Mouse (Mus musculus) spleen, adult 18-20 months (tissue): ENCODE data around the gene Kcnk18.

Experiments
- DNase-seq, 2 experiments: peaks; one replicate each; pipeline ENCODE4 v3.0.0; 2022; ENCODE audit warnings: mixed read lengths in 2 of 2

The Kcnk18 gene

DNA sequence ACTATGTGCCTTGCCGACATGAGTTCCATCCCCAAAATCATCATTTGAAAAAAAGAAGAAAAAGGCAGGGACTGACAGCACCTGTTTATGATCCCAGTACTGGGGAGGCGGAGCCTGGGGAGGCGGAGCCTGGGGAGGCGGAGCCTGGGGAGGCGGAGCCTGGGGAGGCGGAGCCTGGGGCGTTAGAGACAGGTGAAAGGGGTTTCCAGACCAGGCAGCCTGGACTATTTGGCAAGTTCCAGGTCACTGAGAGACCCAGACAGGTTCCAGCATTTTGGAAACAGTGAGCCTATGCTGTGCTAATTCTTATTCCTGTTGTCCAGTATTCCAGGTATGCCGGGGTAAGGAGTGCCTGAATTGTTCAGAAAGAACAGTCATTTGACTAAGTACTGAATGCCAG is at the start of gene Kcnk18:
Gene Kcnk18 (plus strand): TSS at position 224 of the 400 bp plus-strand sequence.
- DNase-seq = no peak

DNA sequence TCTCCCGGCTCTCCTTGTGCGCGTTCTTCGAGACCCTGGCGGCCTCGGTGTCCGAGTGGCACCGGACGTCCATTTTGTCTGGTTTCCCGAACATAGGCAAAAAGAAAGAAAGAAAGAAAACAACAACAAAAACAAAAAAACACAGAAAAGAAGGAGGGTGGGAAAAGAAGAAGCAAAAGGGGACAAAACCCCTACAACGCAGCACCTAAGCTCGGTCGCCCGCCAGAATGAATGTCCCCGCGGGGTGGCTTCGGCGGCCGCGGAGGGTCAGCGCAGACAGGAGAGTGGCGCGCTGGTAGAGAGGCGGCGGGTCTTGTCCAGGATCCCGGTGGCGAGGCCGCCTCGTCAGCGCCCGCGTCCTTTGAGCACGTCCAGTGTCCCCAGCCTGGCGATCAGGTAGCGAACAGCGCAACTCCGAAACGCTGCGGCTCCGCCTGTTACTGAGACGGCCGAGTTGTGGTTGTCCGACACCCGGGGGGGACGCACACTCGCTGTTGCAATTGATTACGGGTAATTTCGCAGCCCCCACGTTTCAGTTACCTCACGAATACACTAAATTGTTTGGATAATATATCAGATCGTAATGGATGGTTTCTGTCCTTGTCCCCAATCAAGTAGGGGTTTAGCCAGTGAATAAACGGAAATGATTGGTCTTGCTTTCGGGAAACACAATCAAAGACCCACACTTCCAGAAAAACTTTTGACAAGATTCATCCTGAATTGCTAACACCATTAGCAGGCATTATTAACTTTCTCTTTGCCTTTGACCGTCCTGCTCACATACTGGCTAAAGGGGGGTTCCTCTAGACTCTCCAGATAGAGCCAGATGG is 48.9 kb upstream of the Kcnk18 start, which contains the start of gene Vax1:
Gene Vax1 (minus strand): TSS at position 121 of the 830 bp plus-strand sequence.
- no peak for DNase-seq

DNA sequence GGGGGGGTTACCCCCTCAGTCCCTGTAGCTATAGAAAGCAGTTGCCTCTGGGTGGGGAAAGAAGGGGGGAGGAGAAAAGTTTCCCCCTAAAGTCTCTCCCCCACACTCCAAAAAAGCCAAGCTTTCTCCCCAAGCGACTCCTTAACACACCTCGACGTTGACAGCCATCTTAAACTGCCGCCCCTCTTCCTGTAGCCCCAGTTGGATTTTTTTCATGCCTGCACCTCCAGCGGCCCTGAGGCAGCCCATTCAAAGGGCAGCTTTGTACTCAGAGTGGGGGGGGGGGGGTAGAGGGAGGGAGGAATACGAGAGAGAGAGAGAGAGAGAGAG is 48.3 kb upstream of the Kcnk18 start:
- no peak for DNase-seq

DNA sequence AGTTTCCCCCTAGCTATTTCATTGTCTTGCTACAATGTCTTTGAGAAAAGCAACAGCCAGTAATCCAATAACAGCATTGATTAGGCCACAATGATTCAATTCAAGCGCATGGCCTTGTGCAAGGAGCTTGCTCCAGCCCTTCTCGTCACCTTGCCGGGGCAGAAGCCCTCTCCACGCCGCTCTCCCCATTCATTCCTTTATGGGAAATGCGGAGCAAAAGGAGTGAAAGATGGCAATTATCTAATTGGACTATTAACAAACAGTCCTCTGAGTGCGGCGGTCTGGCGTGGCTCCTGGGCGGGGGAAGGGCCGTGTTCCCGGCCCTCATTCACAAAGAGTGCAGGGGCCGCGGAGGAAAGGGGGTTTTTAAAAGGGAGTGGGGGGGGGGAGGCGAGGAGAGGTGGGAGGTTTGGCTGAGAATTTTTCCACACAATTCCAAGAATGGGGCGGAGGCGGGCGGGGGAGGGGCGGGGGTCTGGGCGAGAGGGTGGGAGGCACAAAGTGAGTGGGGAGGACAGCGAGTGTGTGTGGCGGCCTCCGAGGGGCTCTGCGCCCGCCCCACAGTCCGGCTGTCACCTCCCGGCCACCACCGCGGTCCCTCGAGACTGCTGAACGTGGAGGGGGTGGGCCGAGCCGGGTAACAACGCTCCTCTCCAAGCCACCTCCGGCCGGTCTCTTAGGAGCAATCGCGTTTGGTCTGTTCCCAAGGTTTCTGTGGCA is 47.7 kb upstream of the Kcnk18 start:
- DNase-seq = no peak

DNA sequence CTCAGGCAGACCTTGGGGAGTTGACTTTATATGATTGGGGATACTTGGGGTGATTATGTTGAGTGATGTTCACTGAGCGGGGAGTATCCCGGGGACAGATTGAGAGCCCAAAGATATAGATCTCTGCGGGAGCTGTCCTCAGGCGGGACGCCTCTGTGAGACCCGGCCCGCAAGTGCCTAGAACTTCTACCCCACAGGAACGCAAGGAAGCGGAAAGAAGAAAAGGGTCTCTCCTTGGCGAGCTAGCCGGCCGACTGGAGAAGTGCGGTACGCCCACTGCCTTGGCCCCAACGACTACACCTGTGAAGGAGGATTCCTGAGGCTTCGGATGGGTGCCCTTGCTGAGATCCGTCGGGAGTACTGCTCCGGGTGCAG is 47.2 kb upstream of the Kcnk18 start:
- no peak for DNase-seq

DNA sequence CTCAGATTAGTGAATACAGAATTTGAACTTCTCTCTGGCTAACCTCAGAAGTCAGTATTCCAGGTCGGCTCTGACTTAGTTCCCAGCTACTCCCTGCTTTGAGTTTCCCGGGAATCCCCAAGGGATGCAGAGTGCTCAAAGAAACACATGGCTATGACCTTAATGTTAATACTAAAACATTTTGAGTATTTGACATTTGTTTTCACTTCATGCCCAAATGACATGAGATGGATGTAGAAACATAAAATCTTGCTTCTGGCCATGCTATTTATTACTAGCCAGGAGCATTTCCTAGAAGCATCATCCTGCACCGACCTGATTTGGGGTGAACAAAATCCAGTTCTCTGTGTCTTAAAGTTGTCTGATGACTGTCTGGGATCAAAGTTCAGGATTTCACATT is 46.2 kb upstream of the Kcnk18 start:
- DNase-seq = no peak

DNA sequence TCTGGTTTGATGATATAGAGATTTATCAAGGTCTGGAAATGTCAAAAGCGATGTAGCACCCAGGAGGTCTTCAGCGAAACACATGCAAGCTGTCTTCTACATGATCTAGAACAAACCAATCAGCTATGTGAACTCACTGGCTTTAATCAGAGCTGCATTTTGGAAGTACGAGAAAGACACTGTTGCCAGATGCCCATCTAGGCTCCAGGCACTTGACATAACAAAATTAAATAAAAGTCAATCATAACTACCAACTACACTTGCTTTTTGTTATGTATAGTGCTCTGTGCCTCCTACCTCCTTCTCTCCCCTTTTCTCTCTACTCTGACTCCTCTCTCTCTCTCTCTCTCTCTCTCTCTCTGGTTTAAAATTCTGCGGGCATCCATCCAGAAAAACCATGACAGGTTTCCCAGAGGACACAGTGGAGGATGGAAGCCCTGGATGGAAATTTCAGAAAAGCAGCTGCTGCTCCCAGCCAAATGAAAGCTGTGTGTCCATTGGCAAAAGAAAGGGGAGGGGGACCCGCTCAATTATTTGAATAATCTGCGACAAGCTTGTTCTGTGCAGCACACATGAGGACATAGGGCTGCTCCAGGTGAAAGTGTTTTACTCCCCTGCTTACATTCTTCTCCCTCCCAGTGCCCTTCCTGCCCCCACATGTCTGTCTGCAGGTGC is 45.5 kb upstream of the Kcnk18 start:
- no peak for DNase-seq

DNA sequence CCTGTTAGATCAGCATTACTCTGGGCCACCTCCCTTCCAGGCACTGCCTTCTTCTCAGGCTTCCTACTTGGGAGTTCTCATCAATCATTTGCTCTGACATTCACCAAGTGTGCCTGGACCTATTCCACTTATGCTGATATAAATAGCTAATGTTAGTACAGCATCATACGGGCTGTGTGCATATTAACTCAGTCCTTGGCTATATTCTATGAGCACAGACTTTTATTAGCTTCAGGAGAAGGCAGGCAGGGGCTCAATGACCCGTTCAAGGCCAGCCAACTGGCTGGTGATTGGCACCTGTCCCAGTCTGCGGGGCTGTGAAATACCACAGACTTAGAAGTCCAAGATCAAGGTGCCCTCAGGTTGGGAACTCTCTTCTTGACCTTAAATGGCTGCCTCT is 35.0 kb upstream of the Kcnk18 start:
- no peak for DNase-seq

DNA sequence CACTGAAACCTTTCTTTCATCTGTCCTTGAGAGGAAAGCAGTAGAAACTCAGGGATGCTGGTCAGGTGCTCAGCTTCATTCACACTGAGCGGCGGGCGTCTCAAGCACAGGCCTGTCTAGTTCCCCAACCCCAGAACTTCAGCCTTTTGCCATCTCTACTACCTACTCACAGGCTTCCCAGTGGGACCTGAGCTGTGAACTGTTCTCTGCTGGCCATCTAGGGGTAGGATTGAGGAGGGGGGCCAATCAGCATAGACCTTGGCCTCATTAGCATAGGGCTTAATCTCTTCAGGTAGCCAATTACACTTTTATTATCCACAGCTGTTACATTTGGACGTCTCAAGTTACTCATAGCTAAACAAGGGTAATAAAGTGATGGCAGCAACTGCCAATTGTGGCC is 30.0 kb upstream of the Kcnk18 start:
- DNase-seq = no peak

DNA sequence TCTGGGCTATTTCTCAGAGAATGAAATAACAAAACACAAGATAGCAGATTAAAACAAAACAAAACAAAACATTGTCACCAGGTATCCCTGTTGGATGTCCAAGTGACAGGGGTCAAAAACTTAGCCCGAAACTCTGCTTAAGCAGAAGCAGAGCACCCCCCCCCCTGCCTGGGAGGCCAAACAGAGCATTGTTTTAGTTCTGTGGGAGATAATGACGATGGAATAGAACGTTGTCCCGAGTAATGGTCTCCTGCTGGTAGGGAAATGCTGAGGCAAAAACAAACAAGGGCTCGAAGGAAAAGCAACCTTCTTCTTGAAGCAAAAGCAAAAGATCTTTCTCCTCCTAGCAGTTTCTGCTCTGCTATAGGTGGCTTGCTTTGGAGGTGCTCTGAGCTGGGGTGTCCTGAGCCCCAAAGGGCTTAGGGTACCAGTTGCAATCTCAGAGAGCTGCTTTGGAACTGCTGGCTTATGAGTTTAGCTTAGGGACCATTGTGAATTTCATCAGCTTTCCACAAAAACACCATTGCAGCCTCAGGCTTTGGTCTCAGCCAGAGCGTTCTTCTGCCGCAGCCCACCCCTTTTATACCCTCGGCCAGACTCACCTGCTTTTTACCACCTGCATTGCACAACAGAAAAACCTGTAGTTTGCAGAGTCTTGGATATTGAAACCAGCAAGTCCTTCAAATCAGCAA is 28.4 kb upstream of the Kcnk18 start:
- no peak for DNase-seq

DNA sequence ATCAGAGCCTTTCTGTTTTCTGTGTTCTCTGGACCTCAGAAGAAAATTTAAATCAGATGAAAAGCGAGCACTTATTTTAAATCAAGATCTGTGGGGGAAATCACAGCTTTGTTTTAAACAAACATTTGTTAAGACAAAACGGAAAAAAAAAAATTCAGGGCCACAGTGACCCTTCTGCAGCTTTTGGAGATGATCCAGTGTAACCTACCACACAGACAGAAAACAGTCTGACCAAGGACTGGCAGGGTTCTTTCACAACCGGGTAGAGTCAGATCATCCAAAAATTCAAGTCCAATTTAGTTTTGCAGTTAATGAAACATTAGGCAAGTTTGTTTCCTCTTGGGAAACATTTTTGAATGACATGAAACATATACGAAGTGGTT is 27.9 kb upstream of the Kcnk18 start:
- DNase-seq = no peak

DNA sequence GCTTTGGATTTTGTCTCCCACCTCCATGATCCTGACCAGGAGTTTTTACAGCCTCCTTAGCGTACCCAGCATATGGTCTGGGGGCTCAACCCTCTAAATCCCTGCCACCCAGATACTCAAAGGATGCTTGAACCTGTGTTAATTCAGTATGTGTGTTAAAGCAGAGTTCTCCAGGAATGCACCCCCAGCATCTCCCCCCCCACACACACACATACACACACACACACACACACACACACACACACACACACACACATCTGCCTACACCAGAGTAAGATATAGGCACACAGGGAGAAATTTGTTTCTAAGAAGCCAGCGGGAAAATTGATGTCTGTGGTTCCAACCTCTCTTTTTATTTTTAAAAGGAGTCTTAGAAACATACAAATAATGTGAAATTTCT is 26.5 kb upstream of the Kcnk18 start:
- no peak for DNase-seq

DNA sequence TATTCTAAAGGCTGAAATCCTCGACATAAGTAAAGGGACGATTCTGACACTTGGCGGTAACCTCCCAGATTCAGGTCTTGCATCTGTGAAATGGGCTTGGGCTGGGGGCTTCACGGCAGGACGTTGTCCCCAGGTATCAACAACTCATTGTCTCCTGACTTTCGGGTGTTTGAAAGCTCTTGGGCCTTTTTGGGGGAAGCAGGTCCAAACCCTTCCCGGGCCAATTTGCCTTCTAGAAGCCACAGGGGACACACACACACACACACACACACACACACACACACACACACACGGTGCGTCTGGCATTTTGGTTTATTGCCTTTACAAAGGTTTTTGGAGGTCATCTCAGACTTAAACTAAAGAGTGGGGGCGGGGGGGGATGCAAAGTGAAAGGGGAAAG is 25.6 kb upstream of the Kcnk18 start:
- no peak for DNase-seq

DNA sequence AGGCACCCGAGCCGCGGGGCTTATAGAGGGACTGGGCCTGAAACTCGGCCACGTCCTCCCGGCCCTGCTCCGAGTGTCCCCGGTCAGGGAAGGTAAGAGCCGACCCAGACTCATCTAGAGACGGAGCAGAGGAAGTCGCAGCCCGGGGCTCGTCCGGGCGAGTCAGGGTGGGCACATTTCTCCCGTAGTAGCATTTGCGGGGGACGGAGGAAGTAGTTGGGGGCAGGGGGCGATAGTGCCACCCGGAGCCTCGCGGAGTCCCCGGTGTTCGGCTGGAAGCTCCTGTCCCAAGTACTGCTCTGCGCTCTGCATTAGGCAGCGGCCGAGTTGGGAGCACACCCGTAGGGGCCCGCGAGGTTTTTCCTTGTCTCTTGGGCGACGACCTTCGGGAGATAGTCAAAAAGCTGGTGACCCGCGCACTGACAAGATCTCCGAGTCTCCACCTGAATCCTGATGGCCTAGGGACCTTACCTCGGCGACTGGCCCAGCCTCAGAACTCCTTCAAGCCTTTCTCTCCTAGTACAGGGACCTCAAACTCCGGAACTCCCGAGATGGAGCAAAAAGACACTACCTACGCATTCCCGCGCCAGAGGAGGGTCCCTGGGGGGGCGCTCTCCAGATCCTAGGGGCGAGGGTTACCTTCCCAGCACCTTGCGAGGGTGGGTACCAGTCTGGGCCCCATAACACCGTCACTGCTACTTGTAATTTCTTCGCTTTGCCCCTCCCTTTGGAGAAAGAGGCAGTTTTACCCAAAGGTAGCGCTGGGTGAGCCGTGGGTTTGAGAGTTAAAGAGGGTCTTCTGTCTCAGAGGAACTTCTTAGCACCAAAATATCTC is 24.8 kb upstream of the Kcnk18 start:
- DNase-seq = no peak

DNA sequence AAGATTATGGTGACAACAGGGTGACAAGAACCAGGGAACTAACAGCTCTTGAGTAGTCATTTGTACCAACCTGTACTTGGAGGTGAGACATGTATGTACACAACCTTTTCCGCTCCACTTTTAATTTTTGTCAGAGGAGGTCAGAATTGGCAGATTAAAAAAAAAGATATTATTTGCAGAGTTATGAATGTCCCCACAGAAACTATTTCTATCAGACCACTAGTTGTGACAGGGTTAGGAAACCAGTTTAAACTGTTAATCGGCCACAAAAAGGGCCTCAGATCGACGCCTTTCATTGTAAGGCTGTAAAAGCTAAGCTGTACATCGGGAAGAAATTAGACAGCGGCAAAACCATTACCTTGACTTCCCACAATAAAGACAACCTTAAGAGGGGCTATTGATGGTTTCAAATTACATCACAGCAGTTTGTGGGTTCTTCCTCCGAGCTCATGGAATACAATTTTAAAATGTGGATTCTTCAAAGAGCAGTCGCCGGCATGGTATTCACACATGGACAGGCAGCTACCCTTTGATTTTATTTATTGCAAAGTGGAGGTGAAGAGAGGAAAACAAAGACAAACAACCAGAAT is 23.7 kb upstream of the Kcnk18 start:
- no peak for DNase-seq

DNA sequence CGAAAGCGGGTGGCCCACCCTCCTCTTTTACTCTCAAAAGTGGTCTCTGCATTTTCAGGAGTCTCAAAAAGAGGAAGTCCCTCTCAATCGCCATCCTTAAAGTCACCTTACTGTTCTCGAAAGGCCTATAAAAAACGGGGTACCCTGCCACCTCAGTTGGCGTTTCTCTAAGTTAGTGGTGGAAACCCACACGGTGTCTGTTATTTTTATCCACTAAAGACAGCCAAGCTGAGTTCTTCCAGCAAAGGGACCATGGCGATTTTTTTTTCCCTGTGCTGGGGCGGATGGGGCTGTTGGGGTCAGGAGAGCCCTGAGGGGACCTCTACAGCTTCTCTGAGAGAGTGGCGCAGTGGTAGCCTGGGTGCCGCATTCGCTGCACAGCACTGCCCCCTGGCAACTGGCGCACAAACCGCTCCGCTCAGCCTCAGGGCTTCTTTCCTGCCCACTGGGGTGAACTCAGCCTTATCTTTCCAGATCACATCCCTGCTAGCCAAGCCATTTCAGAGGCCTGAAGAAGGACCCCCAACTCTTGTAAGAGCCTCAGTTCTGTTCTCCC is 22.8 kb upstream of the Kcnk18 start:
- peak in 1 of 2 experiments; percentile 25 for DNase-seq

DNA sequence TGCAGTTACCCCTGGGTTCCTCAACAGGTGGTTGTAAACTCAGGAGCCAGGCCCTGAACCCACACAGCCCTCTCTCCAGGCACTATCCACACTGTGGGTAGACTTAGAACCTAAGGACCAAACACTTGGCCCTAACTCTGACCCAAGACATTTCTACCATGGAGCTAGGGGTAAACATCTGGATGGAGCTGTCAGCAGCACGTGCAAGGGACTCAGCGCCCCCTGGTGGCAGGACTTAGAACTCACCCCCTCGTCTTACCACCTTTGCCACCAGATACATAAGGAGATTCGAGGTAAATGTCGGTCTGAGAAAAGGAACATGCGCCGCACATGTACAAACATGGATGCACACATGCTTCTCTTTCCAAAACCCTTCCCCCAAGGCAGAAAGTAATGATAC is 20.9 kb upstream of the Kcnk18 start:
- peak; percentile 14 to 67 for DNase-seq

DNA sequence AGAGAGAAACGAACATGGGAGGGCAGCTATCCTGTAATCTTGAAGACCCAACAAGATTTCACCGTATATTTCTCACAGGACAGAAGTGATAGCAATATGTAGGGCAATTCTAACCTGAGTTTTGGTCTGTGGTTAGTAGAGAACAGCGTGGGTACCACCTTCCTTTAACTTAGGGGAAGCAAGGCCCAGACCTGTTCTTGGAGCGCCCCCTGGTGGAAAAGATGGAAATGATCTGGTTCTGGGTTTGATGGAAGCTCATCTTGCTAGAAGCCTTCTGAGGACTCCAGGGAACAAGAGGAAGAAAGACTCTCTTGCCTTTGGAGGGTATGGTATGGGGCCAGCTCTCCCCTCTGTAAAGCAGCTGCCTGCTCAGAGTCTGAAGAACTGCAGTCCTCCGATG is 10.5 kb upstream of the Kcnk18 start:
- peak in 1 of 2 experiments; percentile 57 for DNase-seq

DNA sequence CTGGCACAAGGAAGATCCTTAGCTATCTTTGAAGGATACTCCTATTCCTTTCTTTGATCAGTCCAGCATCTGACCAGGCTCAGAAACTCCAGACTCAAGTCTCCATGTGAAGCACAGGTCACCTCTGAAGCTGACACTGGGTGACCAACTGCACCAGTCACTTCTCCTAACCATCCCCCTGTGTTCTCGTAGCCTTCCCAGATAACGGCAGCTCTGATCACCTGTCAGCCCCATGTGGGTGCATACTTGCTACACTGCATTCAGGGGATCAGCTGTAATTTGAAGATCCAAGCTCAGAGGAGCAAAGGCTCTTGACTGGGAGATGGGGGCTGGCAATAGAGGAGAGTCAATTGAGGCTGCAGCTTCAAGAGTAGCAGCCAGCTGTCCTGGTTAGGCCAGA is 10.0 kb upstream of the Kcnk18 start:
- DNase-seq = no peak

DNA sequence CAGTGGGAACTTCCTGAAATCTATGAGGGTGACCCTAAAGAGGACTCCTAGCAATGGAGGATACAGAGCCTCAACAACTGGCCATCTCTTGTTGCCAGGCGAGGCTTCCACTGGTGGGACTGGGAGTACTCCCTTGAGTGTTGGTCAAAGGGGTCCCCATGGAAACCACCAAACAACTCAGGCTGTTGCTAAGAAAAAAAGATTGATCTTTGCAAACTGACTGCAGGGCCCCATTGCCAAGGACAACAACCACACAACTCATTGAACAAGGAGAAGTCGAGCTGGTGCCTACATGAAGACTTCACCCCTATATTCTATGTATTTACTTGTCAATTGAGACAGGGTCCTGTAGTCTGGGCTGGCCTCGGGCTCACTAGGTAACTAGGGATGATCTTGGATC is 2.1 kb upstream of the Kcnk18 start:
- DNase-seq = no peak

DNA sequence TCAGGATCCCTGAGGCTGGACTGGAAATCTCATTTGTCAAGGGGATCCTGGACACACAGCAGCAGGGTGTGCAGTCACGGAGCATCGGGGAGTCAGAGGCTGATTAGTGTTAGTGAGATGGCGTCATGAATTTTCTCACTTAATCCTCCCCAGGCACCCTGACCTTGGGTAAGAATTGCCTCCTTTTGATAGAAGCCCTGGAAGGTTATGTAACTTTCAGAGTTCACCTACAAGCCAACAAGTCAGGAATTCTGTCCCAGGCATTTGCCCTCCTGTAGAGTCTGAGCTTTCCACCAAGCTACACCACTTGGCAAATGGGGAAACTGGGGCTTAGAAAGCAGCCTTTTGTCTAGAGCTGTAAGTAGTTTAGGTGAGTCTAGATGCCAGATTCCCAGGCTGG is 2.1 kb downstream of the Kcnk18 start:
- DNase-seq = no peak

DNA sequence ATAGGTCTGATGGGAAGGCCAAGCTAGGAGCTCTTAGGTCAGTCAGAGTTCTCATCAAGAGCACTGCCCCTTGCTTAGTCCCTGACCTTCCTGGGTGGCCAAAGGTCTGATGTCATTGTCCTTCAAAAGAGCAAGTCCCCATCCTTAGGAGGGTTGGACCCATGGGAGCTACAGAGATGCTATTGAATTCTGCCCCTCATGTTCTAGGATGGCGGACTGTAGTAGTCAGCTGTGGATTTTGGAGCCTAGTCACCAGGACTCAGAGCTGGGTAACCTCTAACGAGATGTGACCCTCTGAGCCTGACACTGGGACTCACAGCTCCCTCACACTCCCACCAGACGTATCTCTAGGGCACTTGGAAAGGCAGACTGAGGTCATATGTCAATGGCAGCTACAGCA is 9.4 kb downstream of the Kcnk18 start:
- DNase-seq = no peak
